In genomic region chr15:19316380-19316779, GRCm38 (mm10) we compare ENCODE assay signal across 21 mouse cellular contexts.
DNase-seq lines count a peak whose midpoint lies in the region; ATAC-seq and TF ChIP-seq lines count a peak whose summit lies in the region.
"Had no signal": no experiment of that assay in that cellular context is flagged by ENCODE, and none has a peak within 500 bp of the region (broad histone marks: within the 10 kb centered on the region; RNA-seq: fewer than 3 reads in every experiment).

No protein-coding gene starts in this region.

- TF ChIP-seq RAD21 in MEL (IDR thresholded peaks at IDR 0.05; ENCODE audit: low read depth, low read length): no peak

- no peak for TF ChIP-seq EP300 in MEL (IDR thresholded peaks at IDR 0.05; ENCODE audit: low read depth in 1 of 2, low read length in 2 of 2)

- no peak overlapping the region for H3K4me2 ChIP-seq in forebrain, postnatal 0 days (ENCODE audit: low read depth)
- no peak overlapping the region for H3K4me2 ChIP-seq in forebrain, embryonic 15.5 days (replicated peaks)
- no peak overlapping the region for H3K4me2 ChIP-seq in myocyte (ENCODE audit: low read depth)
- H3K4me2 ChIP-seq: embryonic facial prominence, embryonic 13.5 days; embryonic facial prominence, embryonic 15.5 days; forebrain, embryonic 12.5 days had no signal

- TF ChIP-seq POLR2A in MEL (IDR thresholded peaks at IDR 0.05; ENCODE audit: control insufficient read depth in 1 of 2, insufficient read depth in 1 of 2, low read depth in 1 of 2, low read length in 2 of 2, poor library complexity in 1 of 2): no peak
- TF ChIP-seq POLR2A in myocyte (IDR thresholded peaks at IDR 0.05; ENCODE audit: insufficient read length, low read depth): no peak

- H3K4me1 ChIP-seq in forebrain, postnatal 0 days (ENCODE audit: insufficient read depth): no peaks in the 10 kb centered on the region
- H3K4me1 ChIP-seq in forebrain, embryonic 15.5 days: no peaks in the 10 kb centered on the region
- H3K4me1 ChIP-seq in MEL (ENCODE audit: control insufficient read depth in 1 of 2, insufficient read depth in 2 of 2, low read length in 2 of 2): 0 out of 4 replicates have a peak, but pooled peaks cover 0 to 2% of the 10 kb centered on the region in 2 experiments
- H3K4me1 ChIP-seq: embryonic facial prominence, embryonic 13.5 days; embryonic facial prominence, embryonic 15.5 days; forebrain, embryonic 10.5 days; forebrain, embryonic 12.5 days had no signal

- no peaks in the 10 kb centered on the region for H3K79me2 ChIP-seq in MEL (ENCODE audit: control insufficient read depth, insufficient read depth, low read length, poor library complexity)
- no peaks in the 10 kb centered on the region for H3K79me2 ChIP-seq in myocyte (ENCODE audit: control insufficient read depth, insufficient read depth)

- no peaks in the 10 kb centered on the region for H3K36me3 ChIP-seq in forebrain, postnatal 0 days (ENCODE audit: insufficient read depth)
- H3K36me3 ChIP-seq in forebrain, embryonic 15.5 days: no peaks in the 10 kb centered on the region
- H3K36me3 ChIP-seq in MEL (ENCODE audit: control insufficient read depth in 1 of 2, insufficient read depth in 2 of 2, low read length in 2 of 2): no peaks in the 10 kb centered on the region
- H3K36me3 ChIP-seq in myocyte (ENCODE audit: control insufficient read depth, insufficient read depth): no peaks in the 10 kb centered on the region
- H3K36me3 ChIP-seq: embryonic facial prominence, embryonic 13.5 days; embryonic facial prominence, embryonic 15.5 days; forebrain, embryonic 10.5 days; forebrain, embryonic 12.5 days had no signal

- H3K9me3 ChIP-seq in forebrain, postnatal 0 days (ENCODE audit: low read length): no peaks in the 10 kb centered on the region
- H3K9me3 ChIP-seq in forebrain, embryonic 15.5 days: no peaks in the 10 kb centered on the region
- H3K9me3 ChIP-seq in MEL (replicated peaks; ENCODE audit: insufficient read depth, low read length): no peaks in the 10 kb centered on the region
- H3K9me3 ChIP-seq: embryonic facial prominence, embryonic 13.5 days; embryonic facial prominence, embryonic 15.5 days; forebrain, embryonic 10.5 days; forebrain, embryonic 12.5 days had no signal

- ATAC-seq in forebrain, postnatal 0 days: peak; percentile 18; the same call in 1 of the 2 replicates
- ATAC-seq in forebrain, embryonic 15.5 days (replicated peaks): no peak
- ATAC-seq: activated CD4-positive, CD25-positive, alpha-beta regulatory T cell, adult 4 months; Patski had no signal

- no peak overlapping the region for H3K9ac ChIP-seq in forebrain, postnatal 0 days
- H3K9ac ChIP-seq in forebrain, embryonic 15.5 days (replicated peaks): no peak overlapping the region
- no peak overlapping the region for H3K9ac ChIP-seq in MEL (ENCODE audit: control insufficient read depth, low read depth, low read length, poor library complexity, severe bottlenecking)
- H3K9ac ChIP-seq: embryonic facial prominence, embryonic 13.5 days; embryonic facial prominence, embryonic 15.5 days; forebrain, embryonic 12.5 days had no signal

- no peak overlapping the region for H3ac ChIP-seq in myocyte (ENCODE audit: control insufficient read depth, insufficient read length)

- H3K27ac ChIP-seq in forebrain, postnatal 0 days (ENCODE audit: low read depth, low read length): no peak overlapping the region
- no peak overlapping the region for H3K27ac ChIP-seq in forebrain, embryonic 15.5 days (replicated peaks)
- H3K27ac ChIP-seq in MEL (ENCODE audit: control insufficient read depth, low read depth, low read length): no peak overlapping the region
- H3K27ac ChIP-seq: embryonic facial prominence, embryonic 13.5 days; embryonic facial prominence, embryonic 15.5 days; forebrain, embryonic 10.5 days; forebrain, embryonic 12.5 days had no signal

- no peaks in the 10 kb centered on the region for H3K27me3 ChIP-seq in forebrain, postnatal 0 days (ENCODE audit: insufficient read depth, low read length)
- no peaks in the 10 kb centered on the region for H3K27me3 ChIP-seq in forebrain, embryonic 15.5 days
- H3K27me3 ChIP-seq in MEL (ENCODE audit: control insufficient read depth in 1 of 2, insufficient read depth in 2 of 2, low read length in 2 of 2): no peaks in the 10 kb centered on the region
- no peaks in the 10 kb centered on the region for H3K27me3 ChIP-seq in myocyte (ENCODE audit: control insufficient read depth, insufficient read depth, insufficient read length)
- H3K27me3 ChIP-seq: embryonic facial prominence, embryonic 13.5 days; embryonic facial prominence, embryonic 15.5 days; forebrain, embryonic 12.5 days; Patski had no signal

- WGBS in forebrain, postnatal 0 days: 48% methylated on average over 1 of the region's 1 CpGs
- WGBS in forebrain, embryonic 15.5 days: 62% methylated on average over 1 of the region's 1 CpGs

- DNase-seq in forebrain, postnatal 0 days: peak; percentile 5
- DNase-seq in MEL (ENCODE audit: low read depth, low spot score): peak; percentile 17
- no peak for DNase-seq in adrenal gland, postnatal 14 days
- DNase-seq: adrenal gland, adult 8-10 months; adrenal gland, postnatal 25 days; cerebellum, adult 11 months; cerebellum, adult 18-20 months; cerebellum, adult 8-10 months; cerebellum, adult 9-11 months; cerebellum, postnatal 14 days; cerebellum, postnatal 36 days; embryo, embryonic 11 days had no signal

- no peak overlapping the region for H3K4me3 ChIP-seq in forebrain, postnatal 0 days (ENCODE audit: low read depth, low read length)
- H3K4me3 ChIP-seq in forebrain, embryonic 15.5 days: no peak overlapping the region
- no peak overlapping the region for H3K4me3 ChIP-seq in MEL (ENCODE audit: control insufficient read depth in 1 of 2, insufficient read depth in 1 of 2, low read depth in 2 of 2, low read length in 2 of 2)
- no peak overlapping the region for H3K4me3 ChIP-seq in myocyte
- H3K4me3 ChIP-seq: embryonic facial prominence, embryonic 13.5 days; embryonic facial prominence, embryonic 15.5 days; erythroblast, embryonic 14.5 days; forebrain, embryonic 10.5 days; forebrain, embryonic 12.5 days had no signal

- TF ChIP-seq CTCF in forebrain, postnatal 0 days (IDR thresholded peaks at IDR 0.05; ENCODE audit: low read depth): no peak
- TF ChIP-seq CTCF in MEL (IDR thresholded peaks at IDR 0.05 in 2 of 3, conservative IDR thresholded peaks at IDR 0.05 in 1 of 3; ENCODE audit: control insufficient read depth in 1 of 3, insufficient read depth in 1 of 3, low read depth in 2 of 3, low read length in 3 of 3, poor library complexity in 1 of 3, severe bottlenecking in 1 of 3): no peak

TF ChIP-seq in MEL, 35 proteins besides CTCF, POLR2A, EP300 and RAD21:
- no peak for TF ChIP-seq BHLHE40 (IDR thresholded peaks at IDR 0.05; ENCODE audit: borderline replicate concordance, low read depth, low read length)
- TF ChIP-seq ETS1 (IDR thresholded peaks at IDR 0.05; ENCODE audit: low read depth, low read length): no peak
- no peak for TF ChIP-seq UBTF (IDR thresholded peaks at IDR 0.05; ENCODE audit: borderline replicate concordance, insufficient read depth, low read depth, low read length)
- TF ChIP-seq POLR2AphosphoS2 (IDR thresholded peaks at IDR 0.05; ENCODE audit: low read length): no peak
- no peak for TF ChIP-seq KAT2A (conservative IDR thresholded peaks at IDR 0.05; ENCODE audit: low read depth, low read length)
- TF ChIP-seq ZMIZ1 (IDR thresholded peaks at IDR 0.05; ENCODE audit: low read depth, low read length): no peak
- TF ChIP-seq MEF2A (IDR thresholded peaks at IDR 0.05; ENCODE audit: extremely low read depth, insufficient replicate concordance, low read depth, low read length, poor library complexity, severe bottlenecking): no peak
- no peak for TF ChIP-seq POLR2AphosphoS5 (IDR thresholded peaks at IDR 0.05; ENCODE audit: borderline replicate concordance, low read depth, low read length)
- TF ChIP-seq ZKSCAN1 (IDR thresholded peaks at IDR 0.05; ENCODE audit: low read depth, low read length): no peak
- TF ChIP-seq GATA1 (IDR thresholded peaks at IDR 0.05; ENCODE audit: low read depth, low read length): no peak
- TF ChIP-seq ZC3H11A (IDR thresholded peaks at IDR 0.05; ENCODE audit: low read depth, low read length): no peak
- TF ChIP-seq CHD2 (IDR thresholded peaks at IDR 0.05; ENCODE audit: low read length): no peak
- TF ChIP-seq TBP (IDR thresholded peaks at IDR 0.05; ENCODE audit: low read depth, low read length): no peak
- TF ChIP-seq ELF1 (IDR thresholded peaks at IDR 0.05; ENCODE audit: low read depth, low read length): no peak
- TF ChIP-seq NELFE (IDR thresholded peaks at IDR 0.05; ENCODE audit: low read depth, low read length): no peak

TF ChIP-seq in myocyte, 11 proteins besides CTCF, POLR2A, EP300 and RAD21:
- TF ChIP-seq TCF12 (IDR thresholded peaks at IDR 0.05; ENCODE audit: insufficient read depth, poor library complexity, severe bottlenecking): no peak
- no peak for TF ChIP-seq SRF (IDR thresholded peaks at IDR 0.05; ENCODE audit: control insufficient read depth, insufficient read length, low read depth)
- no peak for TF ChIP-seq TCF3 (IDR thresholded peaks at IDR 0.05; ENCODE audit: insufficient read length, low read depth)
- TF ChIP-seq CEBPB (IDR thresholded peaks at IDR 0.05; ENCODE audit: insufficient read depth, poor library complexity, severe bottlenecking): peak; percentile 63; the same call in 1 of the 2 replicates
- TF ChIP-seq MYOD1 (IDR thresholded peaks at IDR 0.05; ENCODE audit: control insufficient read depth in 1 of 3, insufficient read length in 2 of 3, low read depth in 2 of 3): no peak
- no peak for TF ChIP-seq USF1 (IDR thresholded peaks at IDR 0.05; ENCODE audit: low read depth)
- TF ChIP-seq POLR2AphosphoS2 (IDR thresholded peaks at IDR 0.05; ENCODE audit: insufficient read length, low read depth): no peak
- TF ChIP-seq REST (IDR thresholded peaks at IDR 0.05; ENCODE audit: insufficient read depth, insufficient read length): no peak
